26 mouse cellular contexts compared by ENCODE assay signal in the genomic region with DNA sequence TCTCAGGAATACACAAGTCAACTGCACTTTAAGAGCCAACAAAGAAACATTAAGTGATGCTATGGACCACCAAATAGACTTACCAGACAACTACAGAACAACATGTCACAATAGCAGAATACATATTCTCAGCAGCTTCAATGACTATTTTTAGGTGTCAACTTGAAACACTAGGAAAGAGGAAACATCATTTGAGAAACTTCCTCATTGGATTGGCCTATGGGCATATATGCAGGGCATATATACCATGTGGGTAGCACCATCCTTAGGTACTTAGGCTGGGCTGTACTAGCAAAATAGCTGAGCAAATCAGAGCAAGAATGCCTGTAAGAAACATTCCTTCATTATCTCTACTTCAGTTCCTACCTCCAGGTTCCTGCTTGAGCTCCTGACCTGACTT.
"Had no signal": no experiment of that assay in that cellular context is flagged by ENCODE, and none has a peak within 500 bp of the region (broad histone marks: within the 10 kb centered on the region; RNA-seq: fewer than 3 reads in every experiment).

No protein-coding gene starts in this region.

- H3K9ac ChIP-seq: heart, embryonic 13.5 days; heart, embryonic 15.5 days; hindbrain, embryonic 12.5 days; hindbrain, embryonic 14.5 days; intestine, embryonic 15.5 days; limb, embryonic 12.5 days had no signal

- H3K4me2 ChIP-seq: heart, embryonic 13.5 days; heart, embryonic 15.5 days; hindbrain, embryonic 12.5 days; hindbrain, embryonic 14.5 days; intestine, embryonic 15.5 days; limb, embryonic 12.5 days; liver, embryonic 11.5 days had no signal

- DNase-seq: gastrocnemius, adult 2 months; gastrocnemius, postnatal 10 days; gastrocnemius, postnatal 36 days; heart, adult 18-20 months; heart, postnatal 14 days; heart, postnatal 36 days; kidney, adult 18-20 months; kidney, adult 8-10 months; kidney, postnatal 10 days; kidney, postnatal 25 days; kidney, postnatal 4 days; liver had no signal

- H3K4me1 ChIP-seq: heart, embryonic 10.5 days; heart, embryonic 13.5 days; heart, embryonic 15.5 days; hindbrain, embryonic 12.5 days; intestine, embryonic 15.5 days; limb, embryonic 10.5 days; limb, embryonic 12.5 days had no signal

- H3K4me3 ChIP-seq: gastrocnemius, adult 2 months; heart, embryonic 10.5 days; heart, embryonic 13.5 days; heart, embryonic 15.5 days; hindbrain, embryonic 12.5 days; intestine, embryonic 15.5 days; layer of hippocampus, adult 2 months; left cerebral cortex, adult 2 months; limb, embryonic 10.5 days; limb, embryonic 12.5 days had no signal

- H3K9me3 ChIP-seq: heart, embryonic 10.5 days; heart, embryonic 13.5 days; heart, embryonic 15.5 days; hindbrain, embryonic 12.5 days; intestine, embryonic 15.5 days; limb, embryonic 10.5 days; limb, embryonic 12.5 days had no signal

- ATAC-seq: hindbrain, embryonic 16.5 days; inflammation-experienced regulatory T-cells, adult 6 months; intestine, embryonic 15.5 days; intestine, postnatal 0 days had no signal

- H3K27me3 ChIP-seq: heart, embryonic 13.5 days; heart, embryonic 15.5 days; hindbrain, embryonic 12.5 days; intestine, embryonic 15.5 days; limb, embryonic 12.5 days had no signal

- H3K27ac ChIP-seq: gastrocnemius, adult 2 months; heart, embryonic 10.5 days; heart, embryonic 13.5 days; heart, embryonic 15.5 days; hindbrain, embryonic 12.5 days; hindbrain, embryonic 14.5 days; intestine, embryonic 15.5 days; layer of hippocampus, adult 2 months; left cerebral cortex, adult 2 months; limb, embryonic 10.5 days; limb, embryonic 12.5 days had no signal

- H3K36me3 ChIP-seq: heart, embryonic 10.5 days; heart, embryonic 13.5 days; heart, embryonic 15.5 days; hindbrain, embryonic 12.5 days; intestine, embryonic 15.5 days; limb, embryonic 10.5 days; limb, embryonic 12.5 days had no signal
